Mouse (Mus musculus) testis, adult 2 months (tissue): ENCODE measurements at regions not wholly inside any gene's neighbourhood (a gene's known extent, or its start where the extent isn't known, plus 50 kb on each side); places are given as distances from the start of the nearest gene placed in this dataset.

Experiments used
- CTCF ChIP-seq: fragments of 200-500 bp; IDR thresholded peaks from 2 replicates; pipeline ENCODE4 v1.5.1; 2012; ENCODE audit warnings: low read depth, mild to moderate bottlenecking, inconsistent platforms, low read length, moderate library complexity; ENCODE audit not compliant: control insufficient read depth, insufficient read depth, insufficient replicate concordance
- POLR2A ChIP-seq: fragments of 200-500 bp; IDR thresholded peaks from 2 replicates; pipeline ENCODE4 v1.6.1; 2012; ENCODE audit warnings: low read depth, mild to moderate bottlenecking, inconsistent platforms, low read length, moderate library complexity; ENCODE audit not compliant: control insufficient read depth

DNA sequence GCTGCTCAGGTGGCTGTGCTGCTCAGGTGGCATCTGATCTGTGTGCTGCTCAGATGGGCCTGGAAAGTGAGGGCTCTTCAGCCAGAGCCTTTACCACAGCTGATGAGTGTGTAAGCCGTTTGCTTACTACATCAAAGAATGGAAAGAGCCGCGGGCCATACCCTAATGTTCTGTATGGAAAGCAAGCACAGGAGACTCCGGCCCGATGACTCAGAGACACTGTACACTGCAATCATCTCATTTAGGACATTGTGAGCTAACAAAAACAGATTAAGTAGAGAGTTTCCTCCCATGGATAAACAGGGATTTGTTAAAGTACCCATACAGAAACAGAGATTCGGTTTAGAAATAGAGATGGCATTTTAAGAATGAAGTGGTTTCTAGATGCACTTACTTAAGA, 100.5 kb downstream of the Postn start:
- TF ChIP-seq POLR2A (no peak), CTCF (no peak)
